Mouse (Mus musculus): Measurements from ENCODE around the gene Krtap28-13. TPM values are rescaled to one million over a fixed set of nuclear protein-coding genes. Genes with fewer than 3 reads are reported as not detected.

The Krtap28-13 gene
- polyA plus RNA-seq, 1 experiment from 2014 or later = not detected

DNA sequence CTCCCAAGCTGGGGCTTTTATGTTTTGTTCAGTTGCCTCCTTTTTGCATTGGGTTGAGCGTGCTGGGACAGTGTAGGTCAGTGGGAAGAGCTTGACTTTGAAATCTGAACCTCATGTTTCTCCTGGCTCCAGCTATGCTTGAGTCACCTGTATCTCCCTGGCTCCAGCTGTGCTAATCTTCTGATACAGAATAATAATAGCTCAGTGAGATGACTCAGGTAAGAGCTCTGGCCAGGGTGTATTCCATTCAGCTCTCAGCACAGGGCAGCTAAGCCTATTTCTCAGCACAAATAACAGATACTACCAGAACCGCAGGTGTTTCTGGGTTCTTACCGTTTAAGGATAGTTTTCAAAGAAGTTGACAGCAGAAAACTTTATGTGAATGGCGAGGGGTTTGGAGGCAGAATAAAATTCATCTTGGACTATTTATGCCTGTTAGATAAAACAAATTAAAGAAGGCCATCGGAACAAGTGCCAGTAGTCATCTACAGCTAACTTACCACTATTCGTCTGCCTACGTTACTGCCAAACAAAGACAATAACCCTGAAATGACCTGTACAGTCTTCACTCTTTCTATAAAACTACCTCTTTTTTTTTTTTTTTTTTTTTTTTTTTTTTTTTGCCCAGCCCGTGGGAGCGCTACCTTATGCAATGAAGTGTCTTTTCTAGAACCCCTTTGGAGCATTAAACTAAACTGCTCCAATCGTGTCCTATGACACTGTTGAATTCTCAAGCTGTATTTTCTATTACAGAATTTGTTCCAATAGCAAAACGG is 23.6 kb upstream of the Krtap28-13 start:
- Histone ChIP-seq H3K9me3 (ENCODE audit: control insufficient read depth, low read length) (no peaks in the 10 kb centered on the region), H3K9ac (ENCODE audit: low read length) (no peak overlapping the region), H3K4me1 (ENCODE audit: control insufficient read depth in 2 of 2, insufficient read depth in 2 of 2, low read length in 2 of 2) (peaks cover 2 to 6% of the 10 kb centered on the region in 2 experiments; a peak in 1 of 4 replicates), H3K27ac (replicated peaks in 1 of 2; ENCODE audit: control insufficient read depth in 1 of 2, insufficient read depth in 1 of 2, low read depth in 2 of 2, low read length in 2 of 2) (no peak overlapping the region), H3K36me3 (ENCODE audit: control insufficient read depth, insufficient read depth, low read length) (no peaks in the 10 kb centered on the region), H3K27me3 (ENCODE audit: control insufficient read depth, insufficient read depth, low read length) (no peaks in the 10 kb centered on the region), H3K4me2 (ENCODE audit: low read length) (peak overlapping the region; percentile 82), H3K4me3 (ENCODE audit: control insufficient read depth in 1 of 2, insufficient read depth in 1 of 2, low read depth in 1 of 2, low read length in 2 of 2) (no peak overlapping the region)
- WGBS = 76% methylated on average over 11 of the region's 11 CpGs
- ATAC-seq (ENCODE audit: insufficient number of reproducible peaks, insufficient read depth, low FRiP score, low read depth) = no peak

DNA sequence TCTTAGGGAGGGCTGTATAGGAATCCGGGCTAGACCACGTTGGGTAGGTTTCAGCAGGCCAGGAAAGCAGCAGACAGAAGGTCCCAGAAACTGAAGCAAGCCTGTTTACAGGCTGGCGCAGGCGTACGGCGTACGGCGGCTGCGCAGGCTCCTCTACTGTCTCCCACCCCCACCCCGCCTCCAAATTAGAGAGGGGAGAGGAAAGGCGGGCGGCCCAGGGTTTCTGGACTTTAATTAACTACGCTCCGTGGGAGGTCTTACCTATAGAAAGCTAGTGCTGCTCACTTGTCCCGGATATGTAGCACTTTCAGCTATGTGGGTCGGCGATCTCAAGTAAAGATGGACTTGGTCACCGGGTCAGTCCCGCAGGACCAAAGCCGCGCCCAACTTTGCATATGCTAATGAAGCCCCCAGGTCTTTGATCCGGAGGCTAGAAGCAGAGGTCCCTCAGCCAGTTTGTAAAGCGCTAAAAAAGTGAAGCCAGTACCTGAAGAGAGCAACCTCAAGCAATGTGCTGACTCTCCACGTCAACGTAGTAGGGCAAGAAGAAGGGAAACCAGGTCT is 22.5 kb upstream of the Krtap28-13 start, which contains the start of gene Slc19a3:
Gene Slc19a3, minus strand, starts transcription at position 340 of the 564 bp plus-strand sequence.
- H3K27ac ChIP-seq (replicated peaks in 1 of 2; ENCODE audit: control insufficient read depth in 1 of 2, insufficient read depth in 1 of 2, low read depth in 2 of 2, low read length in 2 of 2) = peak within 1 kb of the TSS; percentile 44 to 60; a peak in 1 of 4 replicates

DNA sequence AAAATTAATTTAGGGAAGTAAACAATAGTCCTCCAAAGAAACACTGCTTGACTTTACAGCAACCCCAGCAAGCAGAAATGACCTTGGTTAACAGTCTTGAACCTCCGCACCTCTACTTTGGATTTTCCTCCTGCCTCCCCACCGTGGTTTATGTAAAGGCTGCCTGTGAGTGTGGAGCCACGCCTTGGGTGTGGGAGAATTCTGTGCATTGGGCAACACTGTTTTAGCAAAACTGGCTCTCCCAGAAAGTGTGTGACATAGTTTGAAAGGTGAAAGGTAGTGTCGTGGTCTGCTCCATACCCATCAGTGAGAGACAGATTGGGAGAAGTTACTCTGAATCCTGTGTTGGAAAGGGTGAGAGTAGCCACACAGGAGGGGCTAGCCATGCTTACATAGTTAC is 21.6 kb upstream of the Krtap28-13 start:
- no peak overlapping the region for H3K4me2 ChIP-seq (ENCODE audit: low read length)
- no peak overlapping the region for H3K4me3 ChIP-seq (ENCODE audit: control insufficient read depth in 1 of 2, insufficient read depth in 1 of 2, low read depth in 1 of 2, low read length in 2 of 2)
- no peaks in the 10 kb centered on the region for H3K9me3 ChIP-seq (ENCODE audit: control insufficient read depth, low read length)
- no peak overlapping the region for H3K27ac ChIP-seq (replicated peaks in 1 of 2; ENCODE audit: control insufficient read depth in 1 of 2, insufficient read depth in 1 of 2, low read depth in 2 of 2, low read length in 2 of 2)
- peaks cover 2 to 6% of the 10 kb centered on the region in 2 experiments; a peak in 1 of 4 replicates for H3K4me1 ChIP-seq (ENCODE audit: control insufficient read depth in 2 of 2, insufficient read depth in 2 of 2, low read length in 2 of 2)
- H3K9ac ChIP-seq (ENCODE audit: low read length) = no peak overlapping the region
- H3K36me3 ChIP-seq (ENCODE audit: control insufficient read depth, insufficient read depth, low read length) = no peaks in the 10 kb centered on the region
- no peaks in the 10 kb centered on the region for H3K27me3 ChIP-seq (ENCODE audit: control insufficient read depth, insufficient read depth, low read length)
- 81% methylated on average over 4 of the region's 4 CpGs for WGBS
- no peak for ATAC-seq (ENCODE audit: insufficient number of reproducible peaks, insufficient read depth, low FRiP score, low read depth)

More for the DNA sequence above, 22.5 kb upstream of the Krtap28-13 start, which contains the start of gene Slc19a3:
- peaks cover 2 to 6% of the 10 kb centered on the region in 2 experiments; a peak in 1 of 4 replicates for H3K4me1 ChIP-seq (ENCODE audit: control insufficient read depth in 2 of 2, insufficient read depth in 2 of 2, low read length in 2 of 2)
- under 1% methylated on average over 25 of the region's 25 CpGs for WGBS
- no peaks in the 10 kb centered on the region for H3K9me3 ChIP-seq (ENCODE audit: control insufficient read depth, low read length)
- H3K4me2 ChIP-seq (ENCODE audit: low read length) = peak within 1 kb of the TSS; percentile 82
- H3K36me3 ChIP-seq (ENCODE audit: control insufficient read depth, insufficient read depth, low read length) = no peaks in the 10 kb centered on the region
- peak; percentile 81 for ATAC-seq (ENCODE audit: insufficient number of reproducible peaks, insufficient read depth, low FRiP score, low read depth)
- H3K27me3 ChIP-seq (ENCODE audit: control insufficient read depth, insufficient read depth, low read length) = no peaks in the 10 kb centered on the region
- peak within 1 kb of the TSS; percentile 74 for H3K9ac ChIP-seq (ENCODE audit: low read length)
- H3K4me3 ChIP-seq (ENCODE audit: control insufficient read depth in 1 of 2, insufficient read depth in 1 of 2, low read depth in 1 of 2, low read length in 2 of 2) = peak within 1 kb of the TSS; percentile 63 to 75

DNA sequence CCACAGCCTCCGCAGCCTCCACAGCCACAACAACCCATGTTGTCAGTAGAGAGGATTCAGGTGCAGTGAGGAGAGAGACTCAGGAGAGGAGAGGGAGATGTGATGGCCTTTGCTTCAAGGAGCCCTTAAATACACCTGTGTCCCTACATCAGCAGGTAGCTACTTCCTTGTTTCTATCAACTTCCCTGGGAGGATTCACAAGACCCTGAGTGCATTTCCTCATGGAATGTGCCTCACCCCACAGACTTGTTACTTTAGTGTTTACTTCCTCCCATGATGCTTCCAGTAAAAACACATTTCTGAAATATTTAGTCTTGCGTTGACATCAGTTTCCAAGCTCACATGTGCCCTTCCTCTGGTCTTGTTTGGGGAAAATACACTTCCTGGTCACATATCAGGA is 18.4 kb upstream of the Krtap28-13 start, which contains the start of gene Krtap28-10:
Gene Krtap28-10, minus strand, starts transcription at position 101 of the 400 bp plus-strand sequence.
- Histone ChIP-seq H3K36me3 (ENCODE audit: control insufficient read depth, insufficient read depth, low read length) (no peaks in the 10 kb centered on the region), H3K9me3 (ENCODE audit: control insufficient read depth, low read length) (no peaks in the 10 kb centered on the region), H3K4me2 (ENCODE audit: low read length) (no peak within 1 kb of the TSS), H3K4me3 (ENCODE audit: control insufficient read depth in 1 of 2, insufficient read depth in 1 of 2, low read depth in 1 of 2, low read length in 2 of 2) (no peak within 1 kb of the TSS), H3K27ac (replicated peaks in 1 of 2; ENCODE audit: control insufficient read depth in 1 of 2, insufficient read depth in 1 of 2, low read depth in 2 of 2, low read length in 2 of 2) (no peak within 1 kb of the TSS), H3K9ac (ENCODE audit: low read length) (no peak within 1 kb of the TSS), H3K27me3 (ENCODE audit: control insufficient read depth, insufficient read depth, low read length) (no peaks in the 10 kb centered on the region), H3K4me1 (ENCODE audit: control insufficient read depth in 2 of 2, insufficient read depth in 2 of 2, low read length in 2 of 2) (peaks cover 2 to 6% of the 10 kb centered on the region in 2 experiments; a peak in 1 of 4 replicates)
- WGBS = 88% methylated on average over 2 of the region's 2 CpGs
- no peak for ATAC-seq (ENCODE audit: insufficient number of reproducible peaks, insufficient read depth, low FRiP score, low read depth)

DNA sequence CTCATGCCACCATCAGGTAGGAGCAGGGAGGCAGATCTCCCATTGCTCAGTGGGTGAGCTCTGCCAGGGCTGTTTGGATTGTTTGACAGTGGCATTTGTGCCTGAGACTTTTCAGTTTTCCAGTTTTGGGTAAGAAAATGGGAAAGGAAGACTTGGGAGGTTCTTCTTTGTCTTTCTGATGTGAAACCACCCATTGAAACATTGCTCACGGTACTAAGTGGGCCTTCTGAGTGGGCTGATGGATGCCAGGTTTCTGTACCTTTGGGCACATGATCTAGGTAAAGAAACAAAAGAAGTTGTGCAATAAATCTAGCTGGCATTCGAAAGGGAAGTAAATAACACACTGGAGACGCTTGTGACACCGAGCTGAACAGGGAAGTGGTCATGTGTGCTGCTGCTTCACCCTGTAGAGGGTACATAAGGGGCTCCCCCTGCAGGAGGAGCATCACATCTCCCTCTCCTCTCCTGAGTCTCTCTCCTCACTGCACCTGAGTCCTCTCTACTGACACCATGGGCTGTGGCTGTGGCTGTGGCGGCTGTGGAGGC is 15.8 kb upstream of the Krtap28-13 start, which contains the start of gene Gm47969:
Gene Gm47969, plus strand, starts transcription at position 51 of the 546 bp plus-strand sequence.
- Histone ChIP-seq H3K9me3 (ENCODE audit: control insufficient read depth, low read length) (no peaks in the 10 kb centered on the region), H3K27me3 (ENCODE audit: control insufficient read depth, insufficient read depth, low read length) (no peaks in the 10 kb centered on the region), H3K4me2 (ENCODE audit: low read length) (no peak within 1 kb of the TSS), H3K27ac (replicated peaks in 1 of 2; ENCODE audit: control insufficient read depth in 1 of 2, insufficient read depth in 1 of 2, low read depth in 2 of 2, low read length in 2 of 2) (no peak within 1 kb of the TSS), H3K36me3 (ENCODE audit: control insufficient read depth, insufficient read depth, low read length) (no peaks in the 10 kb centered on the region), H3K9ac (ENCODE audit: low read length) (no peak within 1 kb of the TSS), H3K4me1 (ENCODE audit: control insufficient read depth in 2 of 2, insufficient read depth in 2 of 2, low read length in 2 of 2) (no peaks in the 10 kb centered on the region), H3K4me3 (ENCODE audit: control insufficient read depth in 1 of 2, insufficient read depth in 1 of 2, low read depth in 1 of 2, low read length in 2 of 2) (no peak within 1 kb of the TSS)
- 82% methylated on average over 5 of the region's 5 CpGs for WGBS
- no peak for ATAC-seq (ENCODE audit: insufficient number of reproducible peaks, insufficient read depth, low FRiP score, low read depth)

DNA sequence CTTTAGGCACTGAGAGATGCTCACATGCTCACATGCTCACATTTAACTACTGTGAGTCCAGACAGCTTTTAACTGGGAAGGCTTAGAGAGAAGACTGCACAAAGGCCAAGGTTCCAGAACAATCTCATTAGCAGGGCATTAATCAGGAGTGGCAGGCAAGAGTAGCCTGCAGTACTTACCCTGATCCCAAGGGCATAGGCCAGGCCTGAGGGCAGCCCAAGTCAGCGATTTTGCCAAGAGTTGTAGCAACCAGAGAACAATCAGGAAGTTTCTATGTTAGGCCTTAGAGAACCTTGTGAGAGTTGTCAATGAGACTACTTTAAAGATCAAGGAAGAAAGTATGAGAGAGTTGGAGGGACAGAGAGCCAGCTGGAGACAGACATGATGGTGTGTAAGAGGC is 2.2 kb upstream of the Krtap28-13 start:
- Histone ChIP-seq H3K27ac (replicated peaks in 1 of 2; ENCODE audit: control insufficient read depth in 1 of 2, insufficient read depth in 1 of 2, low read depth in 2 of 2, low read length in 2 of 2) (no peak overlapping the region), H3K4me2 (ENCODE audit: low read length) (no peak overlapping the region), H3K4me3 (ENCODE audit: control insufficient read depth in 1 of 2, insufficient read depth in 1 of 2, low read depth in 1 of 2, low read length in 2 of 2) (no peak overlapping the region), H3K9me3 (ENCODE audit: control insufficient read depth, low read length) (no peaks in the 10 kb centered on the region), H3K27me3 (ENCODE audit: control insufficient read depth, insufficient read depth, low read length) (no peaks in the 10 kb centered on the region), H3K9ac (ENCODE audit: low read length) (no peak overlapping the region), H3K4me1 (ENCODE audit: control insufficient read depth in 2 of 2, insufficient read depth in 2 of 2, low read length in 2 of 2) (peaks cover 8 to 17% of the 10 kb centered on the region in 2 experiments), H3K36me3 (ENCODE audit: control insufficient read depth, insufficient read depth, low read length) (no peaks in the 10 kb centered on the region)
- ATAC-seq (ENCODE audit: insufficient number of reproducible peaks, insufficient read depth, low FRiP score, low read depth) = no peak
- WGBS = 75% methylated on average over 1 of the region's 1 CpGs

DNA sequence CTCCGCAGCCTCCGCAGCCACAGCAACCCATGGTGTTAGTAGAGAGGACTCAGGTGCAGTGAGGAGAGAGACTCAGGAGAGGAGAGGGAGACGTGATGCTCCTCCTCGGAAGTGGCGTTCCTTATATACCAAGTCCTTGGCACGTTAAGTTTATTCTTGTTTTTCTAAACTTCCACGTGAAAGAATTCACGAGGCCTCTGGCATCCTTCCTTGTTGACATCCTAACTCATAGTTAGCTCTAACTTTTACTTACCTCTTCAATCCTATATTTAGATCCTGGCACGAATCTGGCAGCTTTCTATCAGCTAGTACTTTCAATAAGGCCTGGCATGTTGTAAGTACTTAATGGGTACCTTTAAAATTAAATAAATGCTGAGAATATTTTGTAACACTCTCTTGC is 1.5 kb upstream of the Krtap28-13 start, which contains the start of gene A030005K14Rik:
Gene A030005K14Rik, minus strand, starts transcription at position 101 of the 400 bp plus-strand sequence.
- 61% methylated on average over 9 of the region's 9 CpGs for WGBS
- peaks cover 8 to 17% of the 10 kb centered on the region in 2 experiments for H3K4me1 ChIP-seq (ENCODE audit: control insufficient read depth in 2 of 2, insufficient read depth in 2 of 2, low read length in 2 of 2)
- no peaks in the 10 kb centered on the region for H3K27me3 ChIP-seq (ENCODE audit: control insufficient read depth, insufficient read depth, low read length)
- H3K9ac ChIP-seq (ENCODE audit: low read length) = no peak within 1 kb of the TSS
- no peak within 1 kb of the TSS for H3K27ac ChIP-seq (replicated peaks in 1 of 2; ENCODE audit: control insufficient read depth in 1 of 2, insufficient read depth in 1 of 2, low read depth in 2 of 2, low read length in 2 of 2)
- no peak for ATAC-seq (ENCODE audit: insufficient number of reproducible peaks, insufficient read depth, low FRiP score, low read depth)
- H3K9me3 ChIP-seq (ENCODE audit: control insufficient read depth, low read length) = no peaks in the 10 kb centered on the region
- no peak within 1 kb of the TSS for H3K4me3 ChIP-seq (ENCODE audit: control insufficient read depth in 1 of 2, insufficient read depth in 1 of 2, low read depth in 1 of 2, low read length in 2 of 2)
- no peak within 1 kb of the TSS for H3K4me2 ChIP-seq (ENCODE audit: low read length)
- no peaks in the 10 kb centered on the region for H3K36me3 ChIP-seq (ENCODE audit: control insufficient read depth, insufficient read depth, low read length)

Data from heart, embryonic 14.5 days (tissue).